Mouse (Mus musculus) kidney, embryonic 15.5 days (tissue): ENCODE measurements around the gene Gm42420. TPM values are rescaled to one million over a fixed set of nuclear protein-coding genes. Genes with fewer than 3 reads are reported as not detected.

Experiments used
- ATAC-seq: fragments of 200-750 bp; cut with Nextera tagmentation; replicated peaks from 2 replicates; pipeline ENCODE4 v1.8.0; 2017; ENCODE audit warnings: moderate TSS enrichment; ENCODE audit not compliant: low FRiP score
- H3K27ac ChIP-seq: fragments of 300-500 bp; sonication (generic); 2 replicates; pipeline ENCODE4 v1.5.1; 2015; ENCODE audit warnings: mild to moderate bottlenecking, inconsistent platforms
- H3K27me3 ChIP-seq: fragments of 300-500 bp; sonication (generic); 2 replicates; pipeline ENCODE4 v1.6.1; 2015; ENCODE audit warnings: inconsistent platforms
- H3K36me3 ChIP-seq: fragments of 300-500 bp; sonication (generic); 2 replicates; pipeline ENCODE4 v1.6.1; 2015; ENCODE audit warnings: inconsistent platforms
- H3K4me1 ChIP-seq: fragments of 300-500 bp; sonication (generic); 2 replicates; pipeline ENCODE4 v1.6.1; 2015; ENCODE audit warnings: inconsistent platforms
- H3K4me2 ChIP-seq: fragments of 300-500 bp; sonication (generic); 2 replicates; pipeline ENCODE4 v1.6.1; 2015; ENCODE audit warnings: moderate library complexity, mild to moderate bottlenecking, inconsistent platforms
- H3K4me3 ChIP-seq: fragments of 300-500 bp; sonication (generic); replicated peaks from 2 replicates; pipeline ENCODE4 v1.5.1; 2015; ENCODE audit warnings: mild to moderate bottlenecking, inconsistent platforms
- H3K9ac ChIP-seq: fragments of 300-500 bp; sonication (generic); 2 replicates; pipeline ENCODE4 v1.6.1; 2015; ENCODE audit warnings: mild to moderate bottlenecking, inconsistent platforms
- H3K9me3 ChIP-seq: fragments of 300-500 bp; sonication (generic); replicated peaks from 2 replicates; pipeline ENCODE4 v1.6.1; 2016; ENCODE audit warnings: inconsistent platforms
- WGBS: fragments of 180-500 bp; shearing (Covaris S2); methylation state at CpG from one replicate; pipeline ENCODE4 v1.1.7; 2015; ENCODE audit warnings: mixed read lengths; 5-methylcytosine and 5-hydroxymethylcytosine counted together
- polyA plus RNA-seq: library from polyadenylated mRNA; unstranded; fragments of >200 nt; fragmentation: Nextera tagmentation; extraction: Ambion mirVana; gene quantifications from 2 replicates; pipeline ENCODE4 v1.2.1, GENCODE M21; 2015

Gm42420 gene
- polyA plus RNA-seq, 1 experiment from 2014 or later: not detected

GRCm38 (mm10) chr6:39554888-39555647 is 30.5 kb upstream of the Gm42420 start:
- ATAC-seq: no peak

DNA sequence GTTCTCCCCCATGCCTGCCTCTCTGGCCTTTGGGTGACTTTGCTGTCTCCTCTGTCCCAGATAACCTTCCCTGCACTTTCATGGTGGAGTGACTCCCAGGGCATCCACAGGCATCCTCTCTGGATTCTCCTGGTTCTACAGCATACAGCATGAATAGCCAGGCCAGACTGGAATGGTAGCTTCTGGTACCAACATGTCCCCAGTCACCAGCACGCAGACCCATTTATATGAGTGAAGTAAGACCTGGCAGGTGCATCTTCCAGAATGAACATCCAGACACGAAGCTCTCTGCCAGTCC is 30.0 kb upstream of the Gm42420 start:
- Histone ChIP-seq H3K9me3 (no peaks in the 10 kb centered on the region), H3K27ac (no peak overlapping the region), H3K4me2 (peak overlapping the region; percentile 70), H3K4me1 (peaks cover 59% of the 10 kb centered on the region), H3K9ac (no peak overlapping the region), H3K36me3 (peaks cover 6% of the 10 kb centered on the region; the same call in 1 of the 2 replicates), H3K4me3 (peak overlapping the region; percentile 57; the same call in 1 of the 2 replicates), H3K27me3 (no peaks in the 10 kb centered on the region)
- 77% methylated on average over 2 of the region's 2 CpGs for WGBS
- ATAC-seq: no peak

More at GRCm38 (mm10) chr6:39554888-39555647, 30.5 kb upstream of the Gm42420 start:
- H3K27ac ChIP-seq: peak overlapping the region; percentile 13; the same call in 1 of the 2 replicates
- H3K36me3 ChIP-seq: peaks cover 6% of the 10 kb centered on the region; the same call in 1 of the 2 replicates
- 73% methylated on average over 12 of the region's 12 CpGs for WGBS
- H3K4me2 ChIP-seq: peak overlapping the region; percentile 70
- no peaks in the 10 kb centered on the region for H3K27me3 ChIP-seq
- H3K4me1 ChIP-seq: peaks cover 59% of the 10 kb centered on the region
- no peaks in the 10 kb centered on the region for H3K9me3 ChIP-seq
- peak overlapping the region; percentile 57; the same call in 1 of the 2 replicates for H3K4me3 ChIP-seq
- H3K9ac ChIP-seq: no peak overlapping the region

- no peaks in the 10 kb centered on the region for H3K9me3 ChIP-seq
- under 1% methylated on average over 54 of the region's 54 CpGs for WGBS
- H3K27me3 ChIP-seq: no peaks in the 10 kb centered on the region
- ATAC-seq: peak; percentile 73
- peak overlapping the region; percentile 70 for H3K4me2 ChIP-seq
- H3K4me1 ChIP-seq: peaks cover 53% of the 10 kb centered on the region
- H3K27ac ChIP-seq: peak overlapping the region; percentile 84
- peaks cover 6% of the 10 kb centered on the region; the same call in 1 of the 2 replicates for H3K36me3 ChIP-seq
- peak overlapping the region; percentile 57 for H3K4me3 ChIP-seq
- H3K9ac ChIP-seq: peak overlapping the region; percentile 69
These were observed 28.5 kb upstream of the Gm42420 start for GRCm38 (mm10) chr6:39556900-39557659.

- peak within 1 kb of the TSS; percentile 70 for H3K4me2 ChIP-seq
- ATAC-seq: peak; percentile 94
- no peaks in the 10 kb centered on the region for H3K27me3 ChIP-seq
- peak within 1 kb of the TSS; percentile 69 for H3K9ac ChIP-seq
- H3K9me3 ChIP-seq: no peaks in the 10 kb centered on the region
- peaks cover 6% of the 10 kb centered on the region; the same call in 1 of the 2 replicates for H3K36me3 ChIP-seq
- WGBS: under 1% methylated on average over 48 of the region's 50 CpGs
- H3K4me1 ChIP-seq: peaks cover 52% of the 10 kb centered on the region
- peak within 1 kb of the TSS; percentile 57 for H3K4me3 ChIP-seq
- H3K27ac ChIP-seq: peak within 1 kb of the TSS; percentile 84
These were observed 27.8 kb upstream of the Gm42420 start, which contains the start of gene Dennd2a for GRCm38 (mm10) chr6:39557723-39558261. TSS of gene Dennd2a (minus strand) at chr6:39557867.

- Histone ChIP-seq H3K9me3 (no peaks in the 10 kb centered on the region), H3K4me1 (peaks cover 50% of the 10 kb centered on the region), H3K27me3 (no peaks in the 10 kb centered on the region), H3K27ac (0 out of 2 replicates have a peak overlapping the region, but pooled peaks have one; percentile 20), H3K4me3 (no peak overlapping the region), H3K36me3 (no peaks in the 10 kb centered on the region), H3K4me2 (no peak overlapping the region), H3K9ac (no peak overlapping the region)
- WGBS: 53% methylated on average over 6 of the region's 6 CpGs
- ATAC-seq: no peak
These were observed 26.1 kb upstream of the Gm42420 start for GRCm38 (mm10) chr6:39559276-39559939.

DNA sequence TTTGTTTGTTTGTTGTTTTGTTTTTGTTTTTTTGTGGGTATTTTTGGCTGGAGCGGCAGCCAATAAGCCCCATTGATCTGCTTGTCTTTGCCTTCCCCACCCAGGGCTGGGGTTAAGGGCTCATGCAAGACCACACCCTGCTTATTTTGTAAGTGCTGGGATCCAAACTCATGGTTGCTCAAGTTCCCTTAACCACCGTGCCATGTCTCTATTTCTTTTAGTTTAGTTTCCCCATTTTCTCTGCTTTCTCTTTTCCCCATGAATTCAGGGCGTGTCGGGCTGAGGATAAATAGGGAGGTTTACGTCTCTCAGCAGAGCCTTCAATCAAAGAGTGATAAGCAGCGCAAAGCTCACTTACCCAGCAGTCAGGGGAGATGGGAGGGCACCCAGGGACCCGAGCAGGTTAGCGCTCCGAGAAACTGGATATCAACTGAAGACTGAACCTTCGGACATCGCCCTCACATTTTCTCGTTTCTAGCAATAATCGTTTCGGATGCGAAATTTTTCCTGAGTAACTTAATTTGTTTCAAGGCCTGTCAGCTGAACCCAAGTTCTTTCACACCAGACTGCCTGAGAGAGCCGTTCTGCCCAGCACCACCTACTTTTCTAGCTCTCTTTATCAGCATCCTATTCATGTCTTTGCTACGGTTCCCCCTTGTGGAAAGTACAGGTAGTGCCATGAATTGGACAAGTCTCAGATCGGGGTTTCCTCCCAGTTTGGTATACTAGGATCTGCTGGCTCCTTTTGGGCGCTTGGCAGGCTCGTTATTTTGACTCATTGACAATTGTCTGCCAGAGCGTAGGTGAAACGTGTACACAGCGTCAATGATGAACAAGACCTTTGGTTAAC is 23.2 kb upstream of the Gm42420 start:
- H3K27me3 ChIP-seq: no peaks in the 10 kb centered on the region
- H3K4me2 ChIP-seq: peak overlapping the region; percentile 42
- H3K9ac ChIP-seq: no peak overlapping the region
- no peaks in the 10 kb centered on the region for H3K36me3 ChIP-seq
- no peak overlapping the region for H3K27ac ChIP-seq
- peak; percentile 57 for ATAC-seq
- 23% methylated on average over 23 of the region's 23 CpGs for WGBS
- H3K4me3 ChIP-seq: 0 out of 2 replicates have a peak overlapping the region, but pooled peaks have one; percentile 6
- H3K4me1 ChIP-seq: peaks cover 26% of the 10 kb centered on the region
- H3K9me3 ChIP-seq: no peaks in the 10 kb centered on the region

DNA sequence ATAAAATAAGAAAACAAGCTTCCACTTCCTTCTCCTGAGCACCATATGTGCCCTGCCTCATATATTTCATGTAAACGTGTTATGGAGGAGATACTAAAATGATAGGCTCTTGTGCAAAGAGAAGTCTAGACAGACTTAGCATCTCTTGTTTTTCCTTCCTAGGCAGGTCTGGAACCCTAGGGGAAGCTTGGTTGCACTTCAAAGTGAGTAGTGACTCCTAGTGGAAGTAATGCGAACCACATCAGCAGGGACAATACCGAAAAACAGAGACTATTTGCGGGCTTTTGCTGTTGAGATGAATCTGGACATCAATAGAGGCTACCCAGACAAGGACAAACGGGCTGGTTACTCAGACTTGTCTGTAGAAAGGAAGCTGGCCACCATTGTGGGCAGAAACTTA is 18.0 kb upstream of the Gm42420 start:
- H3K27ac ChIP-seq: no peak overlapping the region
- H3K9me3 ChIP-seq: no peaks in the 10 kb centered on the region
- no peaks in the 10 kb centered on the region for H3K36me3 ChIP-seq
- ATAC-seq: no peak
- H3K4me1 ChIP-seq: 0 out of 2 replicates have a peak, but pooled peaks cover 3% of the 10 kb centered on the region
- no peak overlapping the region for H3K9ac ChIP-seq
- no peak overlapping the region for H3K4me2 ChIP-seq
- no peak overlapping the region for H3K4me3 ChIP-seq
- no peaks in the 10 kb centered on the region for H3K27me3 ChIP-seq
- WGBS: 23% methylated on average over 5 of the region's 5 CpGs

DNA sequence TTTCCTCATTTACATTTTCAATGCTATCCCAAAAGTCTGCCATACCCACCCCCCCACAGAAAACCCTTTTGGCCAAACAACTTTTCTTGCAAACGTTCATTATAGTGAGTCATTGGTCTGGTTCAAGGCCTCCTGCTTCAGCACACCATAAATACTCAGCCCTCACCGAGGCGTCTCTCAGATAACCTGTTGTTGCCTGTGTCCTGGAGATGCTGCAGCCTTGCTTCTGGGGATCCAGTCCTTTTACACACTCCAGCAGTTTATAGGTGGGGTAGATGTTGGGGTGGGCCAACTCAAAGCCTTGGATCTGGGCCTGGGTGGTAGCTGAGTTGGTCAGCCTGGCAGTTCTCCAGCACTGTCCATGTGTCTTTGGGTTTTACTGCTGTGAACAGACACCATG is 15.1 kb upstream of the Gm42420 start:
- H3K27me3 ChIP-seq: no peaks in the 10 kb centered on the region
- no peaks in the 10 kb centered on the region for H3K9me3 ChIP-seq
- 26% methylated on average over 3 of the region's 3 CpGs for WGBS
- H3K4me1 ChIP-seq: peaks cover 14% of the 10 kb centered on the region
- no peak overlapping the region for H3K4me3 ChIP-seq
- no peak overlapping the region for H3K9ac ChIP-seq
- H3K4me2 ChIP-seq: no peak overlapping the region
- no peaks in the 10 kb centered on the region for H3K36me3 ChIP-seq
- no peak overlapping the region for H3K27ac ChIP-seq
- ATAC-seq: no peak

DNA sequence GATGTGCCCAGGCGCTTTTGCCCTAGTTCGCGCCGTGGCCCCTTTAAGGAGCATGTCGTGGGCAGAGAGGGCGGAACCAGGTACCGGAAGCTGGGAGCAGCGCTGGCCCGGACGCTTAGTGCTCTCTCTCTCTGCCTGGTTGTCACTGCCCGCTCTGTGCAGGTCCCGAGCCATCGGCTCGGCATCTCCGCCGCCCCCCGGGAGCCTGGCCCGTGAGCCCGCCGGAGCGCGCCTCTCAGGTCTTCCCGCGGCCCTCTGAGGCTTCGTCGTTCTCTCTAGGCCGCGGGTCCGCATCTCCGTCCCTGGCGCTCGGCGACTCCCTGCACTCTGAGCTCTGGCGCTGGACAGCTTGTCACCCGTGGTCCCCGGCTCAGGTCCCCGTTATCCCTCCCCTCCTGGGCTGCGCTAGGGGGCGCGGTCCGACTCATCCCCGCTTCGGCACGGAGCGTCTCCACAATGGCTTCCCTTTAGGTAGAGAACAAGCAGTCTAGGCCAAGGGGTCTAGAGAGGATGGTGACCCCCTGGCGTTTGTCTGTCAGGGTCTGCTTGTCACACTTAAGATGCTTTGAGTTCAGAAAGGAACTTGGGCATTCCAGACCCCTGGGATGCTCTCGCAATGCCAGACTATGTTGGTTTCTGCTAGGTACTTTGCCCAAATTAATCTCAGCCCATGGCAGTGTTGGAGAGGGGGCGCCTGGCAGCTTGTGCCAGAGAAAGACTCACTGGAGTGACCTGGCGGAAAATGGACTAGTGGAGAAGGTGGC is 11.6 kb upstream of the Gm42420 start, which contains the start of gene Adck2:
Gene Adck2, plus strand, starts transcription at position 83 of the 764 bp plus-strand sequence.
- WGBS: under 1% methylated on average over 49 of the region's 49 CpGs
- no peaks in the 10 kb centered on the region for H3K9me3 ChIP-seq
- peaks cover 14% of the 10 kb centered on the region for H3K4me1 ChIP-seq
- peak within 1 kb of the TSS; percentile 95 for H3K27ac ChIP-seq
- peaks cover 21% of the 10 kb centered on the region for H3K36me3 ChIP-seq
- ATAC-seq: peak; percentile 94
- H3K4me3 ChIP-seq: peak within 1 kb of the TSS; percentile 83
- H3K9ac ChIP-seq: peak within 1 kb of the TSS; percentile 77
- H3K4me2 ChIP-seq: peak within 1 kb of the TSS; percentile 79
- no peaks in the 10 kb centered on the region for H3K27me3 ChIP-seq

DNA sequence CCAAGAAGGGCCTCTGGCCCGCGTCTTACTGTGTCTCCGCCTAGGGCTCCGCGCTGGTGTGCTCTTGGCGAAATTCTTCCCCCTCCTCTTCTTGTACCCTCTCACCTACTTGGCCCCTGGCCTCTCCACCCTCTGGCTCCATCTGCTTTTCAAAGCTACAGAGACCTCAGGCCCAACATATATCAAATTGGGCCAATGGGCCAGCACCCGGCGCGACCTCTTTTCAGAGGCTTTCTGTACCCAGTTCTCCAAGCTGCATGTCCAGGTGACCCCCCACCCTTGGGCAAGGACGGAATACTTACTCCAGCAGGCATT is 11.0 kb upstream of the Gm42420 start:
- no peaks in the 10 kb centered on the region for H3K27me3 ChIP-seq
- peaks cover 14% of the 10 kb centered on the region for H3K4me1 ChIP-seq
- H3K4me3 ChIP-seq: peak overlapping the region; percentile 83
- peak overlapping the region; percentile 79 for H3K4me2 ChIP-seq
- 21% methylated on average over 10 of the region's 10 CpGs for WGBS
- H3K27ac ChIP-seq: peak overlapping the region; percentile 95; the same call in 1 of the 2 replicates
- peak; percentile 43 for ATAC-seq
- H3K36me3 ChIP-seq: peaks cover 26% of the 10 kb centered on the region
- H3K9ac ChIP-seq: peak overlapping the region; percentile 77
- no peaks in the 10 kb centered on the region for H3K9me3 ChIP-seq
